Mouse (Mus musculus): Measurements from ENCODE around the gene Ifnz. TPM values are rescaled to one million over a fixed set of nuclear protein-coding genes. Genes with fewer than 3 reads are reported as not detected.

Gene Ifnz
- polyA plus RNA-seq, 1 experiment from 2014 or later: not detected

Other genes starting within 250 kb of the Ifnz start
- gene Ifna15, start 223.9 kb upstream of the Ifnz start, polyA plus RNA-seq (2016; fragmentation: Nextera tagmentation; extraction: Ambion mirVana): not detected in 2 replicates
- not detected in 2 replicates for gene Ifna14, start 210.3 kb upstream of the Ifnz start, polyA plus RNA-seq (2016; fragmentation: Nextera tagmentation; extraction: Ambion mirVana)
- not detected in 2 replicates for gene Ifna9, start 189.7 kb upstream of the Ifnz start, polyA plus RNA-seq (2016; fragmentation: Nextera tagmentation; extraction: Ambion mirVana)
- gene Ifna12, start 178.8 kb upstream of the Ifnz start, polyA plus RNA-seq (2016; fragmentation: Nextera tagmentation; extraction: Ambion mirVana): not detected in 2 replicates
- gene C87499, start 147.7 kb upstream of the Ifnz start, polyA plus RNA-seq (2016; fragmentation: Nextera tagmentation; extraction: Ambion mirVana): not detected in 2 replicates
- gene Ifna13, start 137.7 kb upstream of the Ifnz start, polyA plus RNA-seq (2016; fragmentation: Nextera tagmentation; extraction: Ambion mirVana): not detected in 2 replicates
- not detected in 2 replicates for gene Ifna16, start 105.2 kb upstream of the Ifnz start, polyA plus RNA-seq (2016; fragmentation: Nextera tagmentation; extraction: Ambion mirVana)
- not detected in 2 replicates for gene Ifna2, start 98.2 kb upstream of the Ifnz start, polyA plus RNA-seq (2016; fragmentation: Nextera tagmentation; extraction: Ambion mirVana)
- gene Ifnab, start 90.8 kb upstream of the Ifnz start, polyA plus RNA-seq (2016; fragmentation: Nextera tagmentation; extraction: Ambion mirVana): not detected in 2 replicates
- gene Gm26566, start 60.3 kb upstream of the Ifnz start, polyA plus RNA-seq (2016; fragmentation: Nextera tagmentation; extraction: Ambion mirVana): 1.6 and 2.4 TPM in 2 replicates
- gene Klhl9, start 59.7 kb upstream of the Ifnz start, polyA plus RNA-seq (2016; fragmentation: Nextera tagmentation; extraction: Ambion mirVana): 142 and 149 TPM in 2 replicates
- gene Gm13271, start 27.3 kb upstream of the Ifnz start, polyA plus RNA-seq (2016; fragmentation: Nextera tagmentation; extraction: Ambion mirVana): not detected in 2 replicates
- gene Gm13283, start 22.0 kb upstream of the Ifnz start, polyA plus RNA-seq (2016; fragmentation: Nextera tagmentation; extraction: Ambion mirVana): 0.15 and 0.18 TPM in 2 replicates
- gene Gm13290, start 8.3 kb upstream of the Ifnz start, polyA plus RNA-seq (2016; fragmentation: Nextera tagmentation; extraction: Ambion mirVana): 0.55 TPM in 1 of 2 replicates, not detected in the other
- gene Gm13289, start 5.2 kb upstream of the Ifnz start, polyA plus RNA-seq (2016; fragmentation: Nextera tagmentation; extraction: Ambion mirVana): not detected in 2 replicates
- not detected in 2 replicates for gene Gm13272, start 2.3 kb upstream of the Ifnz start, polyA plus RNA-seq (2016; fragmentation: Nextera tagmentation; extraction: Ambion mirVana)
- gene Gm13276, start 3.6 kb downstream of the Ifnz start, polyA plus RNA-seq (2016; fragmentation: Nextera tagmentation; extraction: Ambion mirVana): not detected in 2 replicates
- gene Gm13277, start 6.5 kb downstream of the Ifnz start, polyA plus RNA-seq (2016; fragmentation: Nextera tagmentation; extraction: Ambion mirVana): not detected in 2 replicates
- gene Gm13278, start 9.4 kb downstream of the Ifnz start, polyA plus RNA-seq (2016; fragmentation: Nextera tagmentation; extraction: Ambion mirVana): not detected in 2 replicates
- gene Gm13275, start 12.4 kb downstream of the Ifnz start, polyA plus RNA-seq (2016; fragmentation: Nextera tagmentation; extraction: Ambion mirVana): not detected in 2 replicates
- gene Gm13279, start 15.3 kb downstream of the Ifnz start, polyA plus RNA-seq (2016; fragmentation: Nextera tagmentation; extraction: Ambion mirVana): not detected in 2 replicates
- gene Gm13285, start 17.5 kb downstream of the Ifnz start, polyA plus RNA-seq (2016; fragmentation: Nextera tagmentation; extraction: Ambion mirVana): 0.29 TPM in 1 of 2 replicates, not detected in the other
- not detected in 2 replicates for gene Gm13287, start 21.1 kb downstream of the Ifnz start, polyA plus RNA-seq (2016; fragmentation: Nextera tagmentation; extraction: Ambion mirVana)
- 0.15 TPM in 1 of 2 replicates, not detected in the other for gene Gm13288, start 23.4 kb downstream of the Ifnz start, polyA plus RNA-seq (2016; fragmentation: Nextera tagmentation; extraction: Ambion mirVana)
- gene Ifna7, start 34.1 kb downstream of the Ifnz start, polyA plus RNA-seq (2016; fragmentation: Nextera tagmentation; extraction: Ambion mirVana): not detected in 2 replicates
- gene Ifna11, start 37.8 kb downstream of the Ifnz start, polyA plus RNA-seq (2016; fragmentation: Nextera tagmentation; extraction: Ambion mirVana): not detected in 2 replicates
- not detected in 2 replicates for gene Ifna6, start 45.3 kb downstream of the Ifnz start, polyA plus RNA-seq (2016; fragmentation: Nextera tagmentation; extraction: Ambion mirVana)
- gene Ifna5, start 53.4 kb downstream of the Ifnz start, polyA plus RNA-seq (2016; fragmentation: Nextera tagmentation; extraction: Ambion mirVana): not detected in 2 replicates
- not detected in 2 replicates for gene Ifna4, start 59.7 kb downstream of the Ifnz start, polyA plus RNA-seq (2016; fragmentation: Nextera tagmentation; extraction: Ambion mirVana)
- not detected in 2 replicates for gene Ifna1, start 68.0 kb downstream of the Ifnz start, polyA plus RNA-seq (2016; fragmentation: Nextera tagmentation; extraction: Ambion mirVana)
- not detected in 2 replicates for gene Ifne, start 98.1 kb downstream of the Ifnz start, polyA plus RNA-seq (2016; fragmentation: Nextera tagmentation; extraction: Ambion mirVana)